Mouse (Mus musculus): ENCODE data around the gene Nwd2. TPM values are rescaled to one million over a fixed set of nuclear protein-coding genes. Genes with fewer than 3 reads are reported as not detected.
A peak's percentile ranks its signal among the peaks of the same experiment; 100 is the strongest.

Nwd2 gene
- polyA plus RNA-seq, 1 experiment from 2014 or later = 0.99 TPM

- H3K36me3 ChIP-seq (ENCODE audit: control insufficient read depth, insufficient read depth, low read length) = no peaks in the 10 kb centered on the region
- H3K9me3 ChIP-seq (ENCODE audit: control insufficient read depth, low read length) = no peaks in the 10 kb centered on the region
- no peak overlapping the region for H3K9ac ChIP-seq (ENCODE audit: low read depth, low read length)
- no peaks in the 10 kb centered on the region for H3K27me3 ChIP-seq (ENCODE audit: control insufficient read depth, insufficient read depth, low read length)
- H3K4me2 ChIP-seq (replicated peaks; ENCODE audit: low read depth, low read length) = no peak overlapping the region
- H3K4me3 ChIP-seq (ENCODE audit: low read length) = no peak overlapping the region
- 36% methylated on average over 6 of the region's 6 CpGs for WGBS
- H3K27ac ChIP-seq (ENCODE audit: low read depth, low read length) = no peak overlapping the region; the same call in 1 of the 2 replicates
- ATAC-seq (ENCODE audit: low FRiP score, low TSS enrichment) = peak; percentile 66; the same call in 1 of the 2 replicates
- peaks cover 35% of the 10 kb centered on the region for H3K4me1 ChIP-seq (ENCODE audit: control insufficient read depth, insufficient read depth, low read length)
Measured at GRCm38 (mm10) chr5:63819519-63819918, 170.6 kb downstream of the Nwd2 start.

GRCm38 (mm10) chr5:63821176-63821575, 172.3 kb downstream of the Nwd2 start:
- WGBS = 91% methylated on average over 5 of the region's 5 CpGs
- H3K27me3 ChIP-seq (ENCODE audit: control insufficient read depth, insufficient read depth, low read length) = no peaks in the 10 kb centered on the region
- no peak overlapping the region for H3K4me2 ChIP-seq (replicated peaks; ENCODE audit: low read depth, low read length)
- H3K9ac ChIP-seq (ENCODE audit: low read depth, low read length) = no peak overlapping the region
- H3K4me1 ChIP-seq (ENCODE audit: control insufficient read depth, insufficient read depth, low read length) = peaks cover 35% of the 10 kb centered on the region
- ATAC-seq (ENCODE audit: low FRiP score, low TSS enrichment) = no peak
- no peaks in the 10 kb centered on the region for H3K9me3 ChIP-seq (ENCODE audit: control insufficient read depth, low read length)
- H3K36me3 ChIP-seq (ENCODE audit: control insufficient read depth, insufficient read depth, low read length) = no peaks in the 10 kb centered on the region
- H3K27ac ChIP-seq (ENCODE audit: low read depth, low read length) = no peak overlapping the region
- H3K4me3 ChIP-seq (ENCODE audit: low read length) = no peak overlapping the region

- Histone ChIP-seq H3K4me2 (replicated peaks; ENCODE audit: low read depth, low read length) (no peak overlapping the region), H3K27me3 (ENCODE audit: control insufficient read depth, insufficient read depth, low read length) (no peaks in the 10 kb centered on the region), H3K27ac (ENCODE audit: low read depth, low read length) (no peak overlapping the region), H3K4me1 (ENCODE audit: control insufficient read depth, insufficient read depth, low read length) (peaks cover 40% of the 10 kb centered on the region), H3K36me3 (ENCODE audit: control insufficient read depth, insufficient read depth, low read length) (no peaks in the 10 kb centered on the region), H3K9me3 (ENCODE audit: control insufficient read depth, low read length) (no peaks in the 10 kb centered on the region), H3K9ac (ENCODE audit: low read depth, low read length) (no peak overlapping the region), H3K4me3 (ENCODE audit: low read length) (no peak overlapping the region)
- ATAC-seq (ENCODE audit: low FRiP score, low TSS enrichment) = no peak
- WGBS = 67% methylated on average over 8 of the region's 8 CpGs
Measured at GRCm38 (mm10) chr5:63821860-63822259, 173.0 kb downstream of the Nwd2 start.

GRCm38 (mm10) chr5:63823362-63824332, 174.7 kb downstream of the Nwd2 start:
- H3K4me1 ChIP-seq (ENCODE audit: control insufficient read depth, insufficient read depth, low read length) = peaks cover 29% of the 10 kb centered on the region
- 65% methylated on average over 10 of the region's 10 CpGs for WGBS

GRCm38 (mm10) chr5:63824599-63825350, 175.9 kb downstream of the Nwd2 start:
- no peak overlapping the region for H3K4me3 ChIP-seq (ENCODE audit: low read length)
- no peaks in the 10 kb centered on the region for H3K36me3 ChIP-seq (ENCODE audit: control insufficient read depth, insufficient read depth, low read length)
- no peak overlapping the region for H3K27ac ChIP-seq (ENCODE audit: low read depth, low read length)
- H3K4me2 ChIP-seq (replicated peaks; ENCODE audit: low read depth, low read length) = no peak overlapping the region
- 86% methylated on average over 8 of the region's 8 CpGs for WGBS
- peaks cover 21% of the 10 kb centered on the region for H3K4me1 ChIP-seq (ENCODE audit: control insufficient read depth, insufficient read depth, low read length)
- ATAC-seq (ENCODE audit: low FRiP score, low TSS enrichment) = no peak
- no peaks in the 10 kb centered on the region for H3K9me3 ChIP-seq (ENCODE audit: control insufficient read depth, low read length)
- H3K9ac ChIP-seq (ENCODE audit: low read depth, low read length) = no peak overlapping the region
- H3K27me3 ChIP-seq (ENCODE audit: control insufficient read depth, insufficient read depth, low read length) = no peaks in the 10 kb centered on the region

More at GRCm38 (mm10) chr5:63823362-63824332, 174.7 kb downstream of the Nwd2 start:
- 0 out of 2 replicates have a peak overlapping the region, but pooled peaks have one; percentile 2 for H3K4me2 ChIP-seq (replicated peaks; ENCODE audit: low read depth, low read length)
- no peak for ATAC-seq (ENCODE audit: low FRiP score, low TSS enrichment)
- no peaks in the 10 kb centered on the region for H3K27me3 ChIP-seq (ENCODE audit: control insufficient read depth, insufficient read depth, low read length)
- no peak overlapping the region for H3K9ac ChIP-seq (ENCODE audit: low read depth, low read length)
- H3K4me3 ChIP-seq (ENCODE audit: low read length) = no peak overlapping the region
- peak overlapping the region; percentile 65 for H3K27ac ChIP-seq (ENCODE audit: low read depth, low read length)
- no peaks in the 10 kb centered on the region for H3K36me3 ChIP-seq (ENCODE audit: control insufficient read depth, insufficient read depth, low read length)
- H3K9me3 ChIP-seq (ENCODE audit: control insufficient read depth, low read length) = no peaks in the 10 kb centered on the region

GRCm38 (mm10) chr5:63825881-63826280, 177.0 kb downstream of the Nwd2 start:
- Histone ChIP-seq H3K9ac (ENCODE audit: low read depth, low read length) (no peak overlapping the region), H3K27me3 (ENCODE audit: control insufficient read depth, insufficient read depth, low read length) (no peaks in the 10 kb centered on the region), H3K4me1 (ENCODE audit: control insufficient read depth, insufficient read depth, low read length) (peaks cover 19% of the 10 kb centered on the region), H3K9me3 (ENCODE audit: control insufficient read depth, low read length) (no peaks in the 10 kb centered on the region), H3K4me2 (replicated peaks; ENCODE audit: low read depth, low read length) (no peak overlapping the region), H3K27ac (ENCODE audit: low read depth, low read length) (no peak overlapping the region), H3K36me3 (ENCODE audit: control insufficient read depth, insufficient read depth, low read length) (no peaks in the 10 kb centered on the region), H3K4me3 (ENCODE audit: low read length) (no peak overlapping the region)
- WGBS = 64% methylated on average over 5 of the region's 5 CpGs
- no peak for ATAC-seq (ENCODE audit: low FRiP score, low TSS enrichment)

GRCm38 (mm10) chr5:63827006-63827405, 178.1 kb downstream of the Nwd2 start:
- Histone ChIP-seq H3K27ac (ENCODE audit: low read depth, low read length) (no peak overlapping the region), H3K27me3 (ENCODE audit: control insufficient read depth, insufficient read depth, low read length) (no peaks in the 10 kb centered on the region), H3K36me3 (ENCODE audit: control insufficient read depth, insufficient read depth, low read length) (no peaks in the 10 kb centered on the region), H3K4me1 (ENCODE audit: control insufficient read depth, insufficient read depth, low read length) (peaks cover 12% of the 10 kb centered on the region), H3K4me3 (ENCODE audit: low read length) (no peak overlapping the region), H3K9ac (ENCODE audit: low read depth, low read length) (no peak overlapping the region), H3K9me3 (ENCODE audit: control insufficient read depth, low read length) (no peaks in the 10 kb centered on the region), H3K4me2 (replicated peaks; ENCODE audit: low read depth, low read length) (no peak overlapping the region)
- ATAC-seq (ENCODE audit: low FRiP score, low TSS enrichment) = no peak
- WGBS = 62% methylated on average over 6 of the region's 6 CpGs

GRCm38 (mm10) chr5:63827415-63828053, 178.6 kb downstream of the Nwd2 start:
- no peak overlapping the region for H3K4me2 ChIP-seq (replicated peaks; ENCODE audit: low read depth, low read length)
- no peaks in the 10 kb centered on the region for H3K27me3 ChIP-seq (ENCODE audit: control insufficient read depth, insufficient read depth, low read length)
- no peak overlapping the region for H3K9ac ChIP-seq (ENCODE audit: low read depth, low read length)
- H3K4me3 ChIP-seq (ENCODE audit: low read length) = no peak overlapping the region
- 47% methylated on average over 5 of the region's 5 CpGs for WGBS
- H3K36me3 ChIP-seq (ENCODE audit: control insufficient read depth, insufficient read depth, low read length) = no peaks in the 10 kb centered on the region
- peak overlapping the region; percentile 42; the same call in 1 of the 2 replicates for H3K27ac ChIP-seq (ENCODE audit: low read depth, low read length)
- ATAC-seq (ENCODE audit: low FRiP score, low TSS enrichment) = no peak
- H3K4me1 ChIP-seq (ENCODE audit: control insufficient read depth, insufficient read depth, low read length) = peaks cover 11% of the 10 kb centered on the region
- H3K9me3 ChIP-seq (ENCODE audit: control insufficient read depth, low read length) = no peaks in the 10 kb centered on the region
